Mouse (Mus musculus): ENCODE data around the gene Zkscan3.

DNA sequence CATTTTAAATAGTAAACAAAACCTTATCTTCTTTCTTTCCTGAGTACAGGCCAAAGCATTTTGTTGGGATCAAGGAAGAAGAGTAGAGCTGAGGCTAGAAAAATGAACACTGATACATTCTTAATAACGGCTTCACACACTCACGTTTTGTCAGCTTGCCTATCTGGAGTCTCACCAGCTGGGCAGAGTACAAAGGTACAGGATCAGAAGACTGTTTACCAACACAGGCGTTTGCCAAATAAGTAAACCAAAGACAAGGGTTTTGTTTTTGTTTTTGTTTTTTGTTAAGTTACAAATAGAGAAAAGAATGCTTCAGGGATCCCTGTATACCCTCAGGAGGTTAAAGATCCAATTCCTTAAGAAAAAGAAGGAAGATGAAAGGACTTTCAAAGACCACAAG is 1.4 kb downstream of the Zkscan3 start:
- TF ChIP-seq POLR2A (IDR thresholded peaks at IDR 0.05; ENCODE audit: low read depth, low read length) (no peak), CTCF (IDR thresholded peaks at IDR 0.05; ENCODE audit: extremely low read depth, insufficient read length, insufficient replicate concordance, low read depth, low read length) (no peak)

Measured in small intestine, adult 2 months (tissue).